Mouse (Mus musculus) left cerebral cortex, postnatal 14 days (tissue): ENCODE measurements around the gene Gm28919. TPM values are rescaled to one million over a fixed set of nuclear protein-coding genes. Genes with fewer than 3 reads are reported as not detected.
"Not testable (repeated sequence)": the region's sequence is repeated elsewhere in the genome, so short reads cannot be mapped to it uniquely, and the experiment has no call there.

Experiments
- DNase-seq, 2 experiments: peaks; one replicate each; pipeline ENCODE4 v3.0.0; 2021 to 2022; ENCODE audit warnings: low spot score in 2 of 2, mixed read lengths in 1 of 2
- intact Hi-C: fragments of 180-260 bp; cut with DNase I; formaldehyde crosslinking; loops from one replicate; pipeline ENCODE4 v1.15.1; 2025
- long read RNA-seq, 2 experiments: library from polyadenylated mRNA; stranded (forward); transcript quantifications; one replicate each; pipeline ENCODE4 v2.0.0; 2021
- total RNA-seq, 2 experiments: library from RNA; stranded (reverse); gene quantifications; 2 replicates each; pipeline ENCODE4 v1.2.3; 2021

Gm28919 gene
- not detected for total RNA-seq
- long read RNA-seq, experiment 1: 0 reads
- long read RNA-seq, experiment 2: 0 reads

DNA sequence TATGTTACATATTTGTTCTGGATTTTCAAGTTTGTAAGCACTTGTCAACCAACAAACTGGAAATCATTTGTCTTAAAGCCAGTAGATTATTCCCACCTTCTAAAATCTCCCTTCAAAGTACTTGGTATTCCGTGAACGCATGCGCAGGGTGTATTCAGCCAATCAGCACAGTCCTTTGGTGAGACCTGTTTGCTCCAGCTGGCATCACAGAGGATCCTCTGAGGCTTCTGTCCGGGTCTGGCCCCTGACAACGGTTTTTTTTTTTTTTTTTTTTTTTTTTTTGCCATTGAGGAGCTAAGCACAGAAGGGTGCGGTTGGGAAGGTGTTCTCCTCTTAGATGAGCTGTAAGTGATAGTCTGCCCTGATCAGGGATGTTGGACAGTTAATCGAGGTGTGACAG, at the start of gene Gm28919:
Gene Gm28919, plus strand, starts transcription at position 301 of the 400 bp plus-strand sequence.
- DNase-seq, intact Hi-C loops: not testable (repeated sequence)

Other genes starting within 250 kb of the Gm28919 start
- not detected for gene Gm21719, start 99.3 kb downstream of the Gm28919 start, total RNA-seq